Comparison of ENCODE assay signal across 8 mouse cellular contexts in genomic region chr2:52873276-52874063, GRCm38 (mm10). TPM values are rescaled to one million over a fixed set of nuclear protein-coding genes. Genes with fewer than 3 reads are reported as not detected.
DNase-seq lines count a peak whose midpoint lies in the region; ATAC-seq lines count a peak whose summit lies in the region.

No protein-coding gene starts in this region.

- H3K27me3 ChIP-seq in heart, embryonic 16.5 days (ENCODE audit: control insufficient read depth, insufficient read depth, low read length), result no peaks in the 10 kb centered on the region
- no peaks in the 10 kb centered on the region for H3K27me3 ChIP-seq in heart, embryonic 12.5 days (replicated peaks)
- H3K27me3 ChIP-seq in forebrain, embryonic 14.5 days (replicated peaks; ENCODE audit: control insufficient read depth, insufficient read depth, low read length), result no peaks in the 10 kb centered on the region

- 60% methylated on average over 18 of the region's 18 CpGs for WGBS in heart, embryonic 16.5 days
- 62% methylated on average over 18 of the region's 18 CpGs for WGBS in heart, embryonic 12.5 days
- 41% methylated on average over 18 of the region's 18 CpGs for WGBS in forebrain, embryonic 14.5 days

- H3K27ac ChIP-seq in heart, embryonic 16.5 days (ENCODE audit: low read length), result no peak overlapping the region
- H3K27ac ChIP-seq in heart, embryonic 12.5 days (ENCODE audit: poor library complexity, severe bottlenecking), result no peak overlapping the region
- peak overlapping the region; percentile 78 for H3K27ac ChIP-seq in forebrain, embryonic 14.5 days (ENCODE audit: low read depth, low read length)

- no peak for ATAC-seq in heart, embryonic 16.5 days (replicated peaks; ENCODE audit: extremely low read depth, insufficient read depth, low FRiP score)
- ATAC-seq in heart, embryonic 12.5 days (ENCODE audit: insufficient number of reproducible peaks, low FRiP score), result no peak
- peak; percentile 87 for ATAC-seq in forebrain, embryonic 14.5 days
- ATAC-seq in cerebellum, adult (ENCODE audit: insufficient number of reproducible peaks, low FRiP score, low TSS enrichment), result no peak; the same call in 1 of the 2 replicates

- H3K9ac ChIP-seq in heart, embryonic 16.5 days (ENCODE audit: low read length), result no peak overlapping the region
- no peak overlapping the region for H3K9ac ChIP-seq in heart, embryonic 12.5 days
- no peak overlapping the region; the same call in 1 of the 2 replicates for H3K9ac ChIP-seq in forebrain, embryonic 14.5 days (ENCODE audit: low read length)

- no peaks in the 10 kb centered on the region for H3K36me3 ChIP-seq in heart, embryonic 16.5 days (ENCODE audit: control insufficient read depth, insufficient read depth)
- H3K36me3 ChIP-seq in heart, embryonic 12.5 days, result no peaks in the 10 kb centered on the region
- no peaks in the 10 kb centered on the region for H3K36me3 ChIP-seq in forebrain, embryonic 14.5 days (ENCODE audit: control insufficient read depth, insufficient read depth, low read length)

- H3K4me1 ChIP-seq in heart, embryonic 16.5 days (ENCODE audit: control insufficient read depth, insufficient read depth, low read length), result peaks cover 5% of the 10 kb centered on the region
- peaks cover 12% of the 10 kb centered on the region for H3K4me1 ChIP-seq in heart, embryonic 12.5 days (replicated peaks)
- peaks cover 17% of the 10 kb centered on the region for H3K4me1 ChIP-seq in forebrain, embryonic 14.5 days (ENCODE audit: control insufficient read depth, insufficient read depth, low read length)

- H3K4me2 ChIP-seq in heart, embryonic 16.5 days (ENCODE audit: low read depth, low read length), result peak overlapping the region; percentile 26; the same call in 1 of the 2 replicates
- H3K4me2 ChIP-seq in heart, embryonic 12.5 days, result no peak overlapping the region
- no peak overlapping the region; the same call in 1 of the 2 replicates for H3K4me2 ChIP-seq in forebrain, embryonic 14.5 days (ENCODE audit: low read length)

- peak; percentile 76 for DNase-seq in brain, adult 2 months (ENCODE audit: low read depth, low spot score)
- peak; percentile 84 for DNase-seq in forebrain, embryonic 14.5 days (ENCODE audit: low spot score)
- peak; percentile 69 for DNase-seq in lung, postnatal 10 days
- DNase-seq in thymus, postnatal 25 days, result no peak
- DNase-seq in adrenal gland, adult 8-10 months, result no peak

- no peaks in the 10 kb centered on the region for H3K9me3 ChIP-seq in heart, embryonic 16.5 days (replicated peaks; ENCODE audit: control insufficient read depth, low read length)
- no peaks in the 10 kb centered on the region for H3K9me3 ChIP-seq in heart, embryonic 12.5 days (replicated peaks)
- no peaks in the 10 kb centered on the region for H3K9me3 ChIP-seq in forebrain, embryonic 14.5 days (replicated peaks; ENCODE audit: control insufficient read depth, low read length)

- H3K4me3 ChIP-seq in heart, embryonic 16.5 days (ENCODE audit: low read length), result no peak overlapping the region
- H3K4me3 ChIP-seq in heart, embryonic 12.5 days, result no peak overlapping the region
- H3K4me3 ChIP-seq in forebrain, embryonic 14.5 days (ENCODE audit: low read depth, low read length), result no peak overlapping the region

RNA-seq across cellular contexts. Expression of gene Fmnl2, which starts 15.8 kb away (rescaled TPM):
- 1.0 TPM in 2 replicates for polyA plus RNA-seq in heart, embryonic 16.5 days (2015; fragmentation: Nextera tagmentation; extraction: Ambion mirVana)
- 1.1 and 1.4 TPM in 2 replicates for polyA plus RNA-seq in heart, embryonic 12.5 days (2016; fragmentation: Nextera tagmentation; extraction: Ambion mirVana)
- polyA plus RNA-seq in forebrain, embryonic 14.5 days (2014; fragmentation: Nextera tagmentation; extraction: Ambion mirVana), result 21.3 and 23.0 TPM in 2 replicates
- 10 to 100 TPM; 22.0 to 56.8 (median 34.7) TPM for total RNA-seq in adrenal gland, adult 8-10 months (2022)

Comparison
In these comparisons a context has a peak if more than half of its experiments do, and no peak if none do; other contexts are left out.
1. DNase-seq: peak in brain, adult 2 months (single experiment), forebrain, embryonic 14.5 days (single experiment) and lung, postnatal 10 days (single experiment); none in thymus, postnatal 25 days (single experiment) and adrenal gland, adult 8-10 months (single experiment).